Mouse (Mus musculus): ENCODE data around the gene Rnaset2a. TPM values are rescaled to one million over a fixed set of nuclear protein-coding genes. Genes with fewer than 3 reads are reported as not detected.
"Not testable (repeated sequence)": the region's sequence is repeated elsewhere in the genome, so short reads cannot be mapped to it uniquely, and the experiment has no call there.

Gene Rnaset2a
- total RNA-seq, 1 experiment from 2014 or later = 20.8 TPM

DNA sequence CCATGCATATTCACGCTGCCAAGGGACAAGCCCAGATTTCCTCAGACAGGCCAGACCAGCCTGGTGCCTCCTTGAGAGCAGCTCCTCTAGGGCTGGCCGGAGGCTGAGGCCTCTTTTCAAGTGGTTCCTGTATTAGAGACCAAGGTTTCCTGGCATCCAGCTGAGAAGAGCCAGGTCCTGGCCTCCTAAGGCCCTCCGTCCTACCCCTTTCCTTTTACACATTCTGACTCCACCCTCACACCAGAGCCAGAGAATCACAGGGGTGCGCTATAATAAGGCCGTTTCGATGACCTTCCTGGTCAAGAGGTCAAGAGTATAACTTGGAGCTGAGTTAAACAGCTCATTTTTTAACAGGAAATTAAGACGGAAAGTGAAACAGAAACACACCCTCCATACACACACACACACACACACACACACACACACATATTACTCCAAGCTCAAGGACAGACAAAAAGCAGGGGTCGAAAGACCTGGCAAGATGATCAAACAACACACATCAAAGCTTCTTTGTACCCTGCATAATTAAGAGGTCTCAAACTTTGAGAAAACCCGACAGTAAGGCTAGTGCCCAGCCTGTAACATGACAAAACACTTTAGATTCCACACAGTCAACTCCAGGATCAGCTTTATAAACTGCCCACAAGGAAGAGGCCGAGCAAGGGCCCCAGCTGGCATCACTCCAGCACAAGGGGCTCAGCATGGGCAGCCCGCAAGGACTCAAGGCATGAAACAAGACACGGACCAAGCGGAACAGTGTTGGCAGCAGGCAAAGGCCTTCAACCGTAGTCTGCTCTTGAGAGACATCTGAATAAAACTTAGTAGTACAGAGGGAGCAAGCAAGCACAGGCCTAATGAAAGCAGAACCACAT is 3.9 kb downstream of the Rnaset2a start:
- ATAC-seq (ENCODE audit: extremely low read depth, insufficient number of reproducible peaks, low FRiP score, poor library complexity, severe bottlenecking) = not testable (repeated sequence)

DNA sequence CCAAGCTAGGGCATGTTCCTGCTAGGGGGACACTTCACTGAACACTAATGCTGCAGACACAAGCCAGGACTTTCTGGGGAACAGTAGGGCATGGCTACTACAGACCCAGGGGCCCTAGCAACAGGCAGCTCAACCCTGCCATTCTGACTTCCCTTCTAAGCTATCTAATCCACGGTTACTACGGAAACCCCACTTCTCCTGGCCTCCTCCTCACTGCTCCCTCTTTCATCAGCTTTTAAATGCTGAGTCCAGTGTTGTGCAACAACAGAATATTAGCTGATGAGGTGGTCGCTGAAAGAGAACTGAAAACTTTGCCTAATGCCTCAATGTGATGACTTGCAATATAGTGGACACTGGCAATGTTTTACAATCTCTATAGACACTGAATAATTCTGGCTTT is 7.7 kb downstream of the Rnaset2a start:
- ATAC-seq (ENCODE audit: extremely low read depth, insufficient number of reproducible peaks, low FRiP score, poor library complexity, severe bottlenecking) = not testable (repeated sequence)

- ATAC-seq (ENCODE audit: extremely low read depth, insufficient number of reproducible peaks, low FRiP score, poor library complexity, severe bottlenecking) = not testable (repeated sequence)
Measured at GRCm38 (mm10) chr17:8138116-8138515, 9.8 kb downstream of the Rnaset2a start.

DNA sequence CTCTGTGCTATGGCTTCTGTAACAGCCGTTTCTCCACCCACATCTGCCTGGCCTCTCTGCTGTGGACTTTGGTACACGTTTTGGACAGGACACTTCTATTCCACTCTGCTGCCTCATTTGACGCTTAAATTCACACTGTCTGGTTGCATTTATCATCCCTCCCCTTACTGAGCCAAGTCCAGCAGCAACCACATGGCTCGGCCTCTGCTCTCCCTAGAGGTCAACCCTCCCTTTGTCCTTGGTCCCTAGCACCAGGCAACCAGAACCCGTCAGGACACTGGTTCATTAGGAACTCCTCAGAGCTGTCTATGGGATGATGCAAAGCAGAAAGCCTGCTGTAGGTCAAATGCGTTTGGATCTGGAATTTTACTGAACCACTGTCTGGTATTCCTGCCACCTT is 17.0 kb downstream of the Rnaset2a start:
- ATAC-seq (ENCODE audit: extremely low read depth, insufficient number of reproducible peaks, low FRiP score, poor library complexity, severe bottlenecking) = not testable (repeated sequence)

DNA sequence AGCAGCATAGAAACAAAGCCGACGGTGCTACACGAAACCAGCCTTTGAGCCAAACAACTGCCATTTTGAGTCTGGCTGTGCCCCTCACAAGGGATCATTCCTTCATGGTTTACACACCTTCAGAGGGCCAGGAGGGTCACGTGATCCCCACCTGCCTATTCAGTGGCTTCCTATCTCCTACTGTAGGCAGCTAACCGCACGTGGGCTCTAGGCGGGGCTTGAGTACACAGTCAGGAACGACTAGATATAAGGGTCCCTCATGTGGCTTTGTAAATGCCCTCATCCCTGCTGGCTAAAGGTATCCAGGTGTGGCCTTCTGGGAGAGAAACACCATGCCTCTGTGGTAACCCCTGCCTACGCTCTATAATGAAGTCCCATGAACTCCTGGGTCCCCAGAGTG is 18.3 kb downstream of the Rnaset2a start:
- ATAC-seq (ENCODE audit: extremely low read depth, insufficient number of reproducible peaks, low FRiP score, poor library complexity, severe bottlenecking) = not testable (repeated sequence)

DNA sequence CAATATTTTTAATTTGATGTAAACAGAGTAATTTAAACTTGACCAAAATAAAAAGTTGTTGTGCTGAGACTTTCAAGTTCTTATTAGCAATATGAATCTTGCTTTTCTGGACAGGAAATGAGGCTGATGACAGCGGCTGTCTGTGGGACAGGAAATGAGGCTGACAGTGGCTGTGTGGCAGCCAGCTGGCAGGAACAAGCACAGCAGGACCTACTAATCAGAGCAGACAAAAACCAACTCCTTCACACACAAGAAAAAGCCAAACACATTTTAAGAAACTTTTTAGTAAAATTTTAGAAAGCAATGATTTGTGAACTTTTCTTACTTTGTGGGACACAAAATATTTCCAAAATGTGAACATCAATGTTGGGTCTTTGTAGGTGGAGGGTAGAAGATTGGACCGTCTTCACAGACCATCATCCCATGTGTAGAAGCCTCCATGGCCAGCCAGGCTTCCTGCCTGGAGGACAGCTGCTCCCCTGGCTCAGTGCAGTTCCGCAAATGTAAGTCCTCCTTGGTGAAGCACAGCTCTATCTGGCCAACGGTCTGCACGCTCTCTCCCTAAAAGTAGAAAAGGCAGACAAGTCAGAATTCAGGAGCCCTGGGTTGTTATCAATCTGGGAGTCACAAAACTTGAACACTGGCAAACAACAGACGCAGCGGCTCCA is 19.4 kb downstream of the Rnaset2a start:
- ATAC-seq (ENCODE audit: extremely low read depth, insufficient number of reproducible peaks, low FRiP score, poor library complexity, severe bottlenecking) = not testable (repeated sequence)

GRCm38 (mm10) chr17:8124586-8124985 is 23.3 kb downstream of the Rnaset2a start:
- ATAC-seq (ENCODE audit: extremely low read depth, insufficient number of reproducible peaks, low FRiP score, poor library complexity, severe bottlenecking) = not testable (repeated sequence)

DNA sequence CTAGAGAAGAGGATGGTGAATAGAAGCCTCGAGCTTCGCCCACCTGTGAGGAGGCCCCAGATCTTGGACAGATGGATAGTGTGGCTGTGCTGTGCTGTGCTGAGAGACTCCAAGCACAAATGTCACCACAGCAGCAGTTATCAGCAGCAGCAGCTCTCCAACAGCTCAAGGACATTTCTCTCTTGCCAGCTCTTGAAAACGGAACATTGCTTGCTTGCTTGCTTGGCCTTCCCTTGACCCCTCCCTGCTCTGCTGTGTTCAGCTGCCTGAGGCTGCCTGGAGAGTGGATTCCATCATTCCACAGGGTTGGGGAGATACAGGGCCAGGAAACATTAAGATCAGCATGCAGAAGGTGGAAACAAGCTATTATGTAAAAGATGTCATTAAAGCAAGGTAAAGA is 24.9 kb downstream of the Rnaset2a start:
- ATAC-seq (ENCODE audit: extremely low read depth, insufficient number of reproducible peaks, low FRiP score, poor library complexity, severe bottlenecking) = not testable (repeated sequence)

DNA sequence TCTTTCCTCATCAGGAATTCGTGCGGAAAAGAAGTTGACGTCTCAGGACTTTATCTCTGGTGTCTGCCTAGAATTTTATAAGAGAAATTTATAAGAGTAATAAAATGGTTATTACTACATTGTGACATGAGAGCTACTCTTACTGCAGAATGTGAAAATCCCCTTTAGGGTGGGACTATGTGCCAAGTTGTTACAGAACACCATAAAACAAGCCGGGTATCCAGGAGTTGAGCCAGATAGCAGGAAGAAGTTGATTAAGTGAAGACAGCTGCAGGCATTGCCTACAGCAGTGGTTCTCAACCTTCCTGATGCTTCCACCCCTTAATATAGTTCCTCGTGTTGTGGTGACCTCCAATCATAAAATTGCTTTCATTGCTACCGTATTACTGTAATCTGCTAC is 31.0 kb downstream of the Rnaset2a start:
- ATAC-seq (ENCODE audit: extremely low read depth, insufficient number of reproducible peaks, low FRiP score, poor library complexity, severe bottlenecking) = not testable (repeated sequence)

- peak; percentile 20; the same call in 1 of the 2 replicates for ATAC-seq (ENCODE audit: extremely low read depth, insufficient number of reproducible peaks, low FRiP score, poor library complexity, severe bottlenecking)
Measured at GRCm38 (mm10) chr17:8116378-8116777, 31.5 kb downstream of the Rnaset2a start.

GRCm38 (mm10) chr17:8112199-8112598 is 35.7 kb downstream of the Rnaset2a start:
- ATAC-seq (ENCODE audit: extremely low read depth, insufficient number of reproducible peaks, low FRiP score, poor library complexity, severe bottlenecking) = 0 out of 2 replicates have a peak, but pooled peaks have one; percentile 45

DNA sequence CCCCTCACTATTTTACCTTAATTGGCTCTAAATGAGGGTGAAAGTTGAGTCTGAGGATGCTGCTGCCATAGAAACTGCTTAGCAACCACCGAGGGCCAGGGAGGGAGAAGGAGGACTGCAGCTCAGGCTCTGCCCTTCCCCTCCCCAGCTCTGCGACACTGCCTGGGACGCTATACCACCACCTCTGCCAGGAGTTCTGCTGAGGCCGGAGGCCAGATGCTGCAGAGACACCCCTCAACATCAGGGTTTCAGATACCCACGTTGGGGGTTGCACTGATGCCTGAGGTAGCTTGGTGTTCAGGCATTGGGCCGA is 46.6 kb downstream of the Rnaset2a start:
- ATAC-seq (ENCODE audit: extremely low read depth, insufficient number of reproducible peaks, low FRiP score, poor library complexity, severe bottlenecking) = not testable (repeated sequence)

- ATAC-seq (ENCODE audit: extremely low read depth, insufficient number of reproducible peaks, low FRiP score, poor library complexity, severe bottlenecking) = not testable (repeated sequence)
Measured at GRCm38 (mm10) chr17:8100405-8101296, 47.2 kb downstream of the Rnaset2a start.

DNA sequence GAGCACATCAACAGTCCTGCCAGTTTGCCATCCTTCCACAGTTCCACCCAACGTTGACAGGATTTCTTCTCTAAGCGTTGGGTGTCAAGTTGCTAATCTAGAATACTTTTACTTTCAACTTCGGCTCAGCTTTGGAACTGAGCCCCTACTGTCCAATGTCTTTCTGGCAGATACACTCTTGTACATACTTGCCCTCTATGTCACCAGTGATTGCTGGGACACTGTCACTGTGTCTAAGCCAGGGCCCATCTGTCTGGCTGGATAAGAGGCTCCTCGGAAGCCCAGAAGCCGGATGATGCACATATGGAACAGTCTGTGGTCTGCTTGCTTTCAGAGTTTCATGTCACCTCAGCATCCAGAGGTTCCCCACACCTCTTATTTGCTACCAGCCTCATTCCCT is 51.7 kb downstream of the Rnaset2a start:
- not testable (repeated sequence) for ATAC-seq (ENCODE audit: extremely low read depth, insufficient number of reproducible peaks, low FRiP score, poor library complexity, severe bottlenecking)

GRCm38 (mm10) chr17:8095653-8096052 is 52.2 kb downstream of the Rnaset2a start:
- not testable (repeated sequence) for ATAC-seq (ENCODE audit: extremely low read depth, insufficient number of reproducible peaks, low FRiP score, poor library complexity, severe bottlenecking)

GRCm38 (mm10) chr17:8092537-8093526 is 55.1 kb downstream of the Rnaset2a start:
- peak; percentile 42; the same call in 1 of the 2 replicates for ATAC-seq (ENCODE audit: extremely low read depth, insufficient number of reproducible peaks, low FRiP score, poor library complexity, severe bottlenecking)

DNA sequence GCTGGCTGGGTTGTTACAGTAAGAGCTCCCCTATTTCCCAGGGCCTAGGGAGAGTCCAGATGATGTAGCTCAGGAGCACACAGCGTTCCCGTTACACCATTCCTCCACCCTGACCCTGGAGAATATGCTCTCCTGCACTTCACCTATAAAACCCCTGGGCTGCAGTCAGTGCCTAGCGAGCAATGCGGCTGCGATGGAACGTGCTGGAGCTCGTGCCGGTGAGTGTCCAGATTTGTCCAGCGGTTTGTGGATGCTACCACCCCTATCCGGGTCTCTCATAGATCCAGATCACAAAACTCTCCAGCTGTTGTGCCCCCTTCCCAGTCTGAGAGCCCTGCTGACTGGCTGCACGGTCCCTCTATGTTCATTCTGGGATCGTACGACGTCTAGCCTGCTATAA is 56.6 kb downstream of the Rnaset2a start:
- not testable (repeated sequence) for ATAC-seq (ENCODE audit: extremely low read depth, insufficient number of reproducible peaks, low FRiP score, poor library complexity, severe bottlenecking)

GRCm38 (mm10) chr17:8069847-8070246 is 78.0 kb downstream of the Rnaset2a start:
- not testable (repeated sequence) for ATAC-seq (ENCODE audit: extremely low read depth, insufficient number of reproducible peaks, low FRiP score, poor library complexity, severe bottlenecking)
